Mouse (Mus musculus) liver, embryonic 11.5 days (tissue): Measurements from ENCODE around the gene Smim13. TPM values are rescaled to one million over a fixed set of nuclear protein-coding genes. Genes with fewer than 3 reads are reported as not detected.

Experiments used
- ATAC-seq: fragments of 200-750 bp; cut with Nextera tagmentation; replicated peaks from 2 replicates; pipeline ENCODE4 v1.8.0; 2017; ENCODE audit warnings: moderate number of reproducible peaks, mild to moderate bottlenecking, moderate TSS enrichment, moderate library complexity; ENCODE audit not compliant: low FRiP score
- DNase-seq: peaks from one replicate; pipeline ENCODE4 v3.0.0-alpha.2; 2017; ENCODE audit warnings: low spot score
- H3K27ac ChIP-seq: fragments of 300-500 bp; sonication (generic); 2 replicates; pipeline ENCODE4 v1.5.1; 2014; ENCODE audit warnings: mild to moderate bottlenecking, low read depth, low read length, control low read depth
- H3K27me3 ChIP-seq: fragments of 300-500 bp; sonication (generic); replicated peaks from 2 replicates; pipeline ENCODE4 v1.6.1; 2014; ENCODE audit warnings: low read length, mixed read lengths; ENCODE audit not compliant: control insufficient read depth, insufficient read depth
- H3K36me3 ChIP-seq: fragments of 300-500 bp; sonication (generic); 2 replicates; pipeline ENCODE4 v1.6.1; 2014; ENCODE audit warnings: mild to moderate bottlenecking, low read length, moderate library complexity, mixed read lengths; ENCODE audit not compliant: control insufficient read depth, insufficient read depth
- H3K4me1 ChIP-seq: fragments of 300-500 bp; sonication (generic); replicated peaks from 2 replicates; pipeline ENCODE4 v1.6.1; 2014; ENCODE audit warnings: low read length, mixed read lengths; ENCODE audit not compliant: control insufficient read depth, insufficient read depth
- H3K4me2 ChIP-seq: fragments of 300-500 bp; sonication (generic); 2 replicates; pipeline ENCODE4 v1.6.1; 2014; ENCODE audit warnings: mild to moderate bottlenecking, control low read depth, moderate library complexity
- H3K4me3 ChIP-seq: fragments of 300-500 bp; sonication (generic); 2 replicates; pipeline ENCODE4 v1.5.1; 2014; ENCODE audit warnings: low read depth, low read length, control low read depth
- H3K9ac ChIP-seq: fragments of 300-500 bp; sonication (generic); 2 replicates; pipeline ENCODE4 v1.6.1; 2014; ENCODE audit warnings: low read depth, low read length, control low read depth
- H3K9me3 ChIP-seq: fragments of 300-500 bp; sonication (generic); 2 replicates; pipeline ENCODE4 v1.6.1; 2016; ENCODE audit warnings: low read length, inconsistent platforms, mixed read lengths; ENCODE audit not compliant: control insufficient read depth
- WGBS: fragments of 180-500 bp; shearing (Covaris S2); extraction: QIAGEN DNeasy Blood & Tissue Kit; methylation state at CpG from one replicate; pipeline ENCODE4 v1.1.7; 2014; 5-methylcytosine and 5-hydroxymethylcytosine counted together
- polyA plus RNA-seq: library from polyadenylated mRNA; unstranded; fragments of >200 nt; fragmentation: Nextera tagmentation; extraction: Ambion mirVana; gene quantifications from 2 replicates; pipeline ENCODE4 v1.2.1, GENCODE M21; 2014

Gene Smim13
- polyA plus RNA-seq, 1 experiment from 2014 or later = 12.6 TPM

GRCm38 (mm10) chr13:41302716-41303115, 53.1 kb downstream of the Smim13 start:
- Histone ChIP-seq H3K9ac (no peak overlapping the region), H3K27ac (no peak overlapping the region), H3K27me3 (no peaks in the 10 kb centered on the region), H3K4me1 (no peaks in the 10 kb centered on the region), H3K4me2 (no peak overlapping the region), H3K9me3 (no peaks in the 10 kb centered on the region), H3K36me3 (no peaks in the 10 kb centered on the region), H3K4me3 (no peak overlapping the region)
- 58% methylated on average over 10 of the region's 10 CpGs for WGBS
- ATAC-seq = no peak
- peak; percentile 49 for DNase-seq

- Histone ChIP-seq H3K27me3 (no peaks in the 10 kb centered on the region), H3K9ac (no peak overlapping the region), H3K4me3 (no peak overlapping the region), H3K4me1 (no peaks in the 10 kb centered on the region), H3K36me3 (no peaks in the 10 kb centered on the region), H3K9me3 (no peaks in the 10 kb centered on the region), H3K4me2 (no peak overlapping the region), H3K27ac (no peak overlapping the region)
- ATAC-seq (no peak), DNase-seq (no peak)
- 92% methylated on average over 5 of the region's 5 CpGs for WGBS
These were observed 71.1 kb downstream of the Smim13 start for GRCm38 (mm10) chr13:41320749-41321148.

- no peak overlapping the region for H3K9ac ChIP-seq
- no peak overlapping the region for H3K4me2 ChIP-seq
- no peak overlapping the region for H3K27ac ChIP-seq
- DNase-seq = no peak
- no peaks in the 10 kb centered on the region for H3K27me3 ChIP-seq
- H3K4me3 ChIP-seq = no peak overlapping the region
- no peaks in the 10 kb centered on the region for H3K9me3 ChIP-seq
- H3K4me1 ChIP-seq = no peaks in the 10 kb centered on the region
- no peaks in the 10 kb centered on the region for H3K36me3 ChIP-seq
- WGBS = 75% methylated on average over 3 of the region's 3 CpGs
- ATAC-seq = no peak
These were observed 71.8 kb downstream of the Smim13 start for GRCm38 (mm10) chr13:41321433-41321832.

GRCm38 (mm10) chr13:41324631-41325030, 75.0 kb downstream of the Smim13 start:
- DNase-seq = no peak

GRCm38 (mm10) chr13:41325346-41325745, 75.7 kb downstream of the Smim13 start:
- DNase-seq = no peak
- no peak overlapping the region for H3K27ac ChIP-seq
- H3K27me3 ChIP-seq = no peaks in the 10 kb centered on the region
- WGBS = 86% methylated on average over 4 of the region's 4 CpGs
- H3K4me1 ChIP-seq = no peaks in the 10 kb centered on the region
- no peaks in the 10 kb centered on the region for H3K36me3 ChIP-seq
- H3K4me3 ChIP-seq = no peak overlapping the region
- ATAC-seq = no peak
- no peaks in the 10 kb centered on the region for H3K9me3 ChIP-seq
- no peak overlapping the region for H3K4me2 ChIP-seq
- H3K9ac ChIP-seq = no peak overlapping the region

More at GRCm38 (mm10) chr13:41324631-41325030, 75.0 kb downstream of the Smim13 start:
- H3K27me3 ChIP-seq = no peaks in the 10 kb centered on the region
- H3K4me3 ChIP-seq = no peak overlapping the region
- H3K4me2 ChIP-seq = no peak overlapping the region
- no peaks in the 10 kb centered on the region for H3K9me3 ChIP-seq
- 70% methylated on average over 4 of the region's 4 CpGs for WGBS
- H3K36me3 ChIP-seq = no peaks in the 10 kb centered on the region
- H3K9ac ChIP-seq = no peak overlapping the region
- no peaks in the 10 kb centered on the region for H3K4me1 ChIP-seq
- no peak for ATAC-seq
- H3K27ac ChIP-seq = no peak overlapping the region

- DNase-seq (no peak), ATAC-seq (no peak)
- 71% methylated on average over 4 of the region's 4 CpGs for WGBS
These were observed 76.5 kb downstream of the Smim13 start for GRCm38 (mm10) chr13:41326134-41326533.

More at GRCm38 (mm10) chr13:41326134-41326533, 76.5 kb downstream of the Smim13 start:
- H3K27ac ChIP-seq = no peak overlapping the region
- no peaks in the 10 kb centered on the region for H3K36me3 ChIP-seq
- no peak overlapping the region for H3K4me3 ChIP-seq
- H3K27me3 ChIP-seq = no peaks in the 10 kb centered on the region
- H3K9me3 ChIP-seq = no peaks in the 10 kb centered on the region
- H3K4me1 ChIP-seq = no peaks in the 10 kb centered on the region
- no peak overlapping the region for H3K9ac ChIP-seq
- H3K4me2 ChIP-seq = no peak overlapping the region

Other genes starting within 250 kb of the Smim13 start
- gene Pak1ip1, start 248.8 kb upstream of the Smim13 start, polyA plus RNA-seq = 105 and 109 TPM in 2 replicates
- 954 and 957 TPM in 2 replicates for gene Tmem14c, start 233.6 kb upstream of the Smim13 start, polyA plus RNA-seq
- 0.34 and 0.56 TPM in 2 replicates for gene Mak, start 170.1 kb upstream of the Smim13 start, polyA plus RNA-seq
- gene Gcm2, start 138.8 kb upstream of the Smim13 start, polyA plus RNA-seq = not detected in 2 replicates
- gene Sycp2l, start 135.5 kb upstream of the Smim13 start, polyA plus RNA-seq = not detected in 2 replicates
- 32.5 and 38.1 TPM in 2 replicates for gene Elovl2, start 29.4 kb upstream of the Smim13 start, polyA plus RNA-seq
- not detected in 2 replicates for gene Gm17364, start 24.1 kb downstream of the Smim13 start, polyA plus RNA-seq
- gene Nedd9, start 237.5 kb downstream of the Smim13 start, polyA plus RNA-seq = 6.1 TPM in 2 replicates